Mouse (Mus musculus): ENCODE data around the gene Mecom. TPM values are rescaled to one million over a fixed set of nuclear protein-coding genes. Genes with fewer than 3 reads are reported as not detected.

Mecom gene
- polyA plus RNA-seq, 3 experiments from 2014 or later: not detected

DNA sequence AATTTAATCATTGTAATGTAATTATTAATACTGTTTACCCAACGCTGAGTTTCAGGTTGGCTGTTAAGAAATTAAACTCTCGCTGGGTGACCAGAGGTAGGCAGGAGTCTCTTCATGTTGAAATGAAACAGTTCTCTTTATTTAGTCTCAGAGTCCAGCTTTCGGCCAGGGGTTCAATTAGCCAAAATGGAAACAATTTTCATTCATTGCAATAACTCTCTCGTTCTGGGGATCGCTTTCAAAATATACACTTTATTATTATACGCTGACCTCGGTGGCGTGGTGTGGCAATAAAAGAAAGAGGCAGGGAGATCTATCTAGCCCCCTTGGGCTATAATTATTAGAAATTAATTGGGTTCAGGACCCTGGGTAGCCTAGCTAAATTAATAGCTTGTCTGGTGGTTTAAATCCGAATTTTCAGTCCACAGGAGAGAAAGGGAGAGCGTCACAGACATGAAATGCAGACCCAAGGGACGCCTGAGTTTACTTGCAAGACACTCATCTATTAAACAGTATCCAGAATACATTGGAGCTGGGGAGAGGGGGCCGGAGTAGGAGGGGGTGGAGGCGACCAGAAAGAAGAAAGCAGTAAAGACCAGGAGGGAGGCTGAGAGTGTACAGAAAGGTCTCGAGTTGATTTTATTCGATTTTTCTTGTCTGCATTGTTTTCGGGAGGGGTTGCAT, 34.4 kb downstream of the Mecom start:
- ATAC-seq: no peak

GRCm38 (mm10) chr3:30512459-30513030, 35.3 kb downstream of the Mecom start:
- no peak for ATAC-seq

GRCm38 (mm10) chr3:30511796-30512195, 36.0 kb downstream of the Mecom start:
- ATAC-seq: no peak

DNA sequence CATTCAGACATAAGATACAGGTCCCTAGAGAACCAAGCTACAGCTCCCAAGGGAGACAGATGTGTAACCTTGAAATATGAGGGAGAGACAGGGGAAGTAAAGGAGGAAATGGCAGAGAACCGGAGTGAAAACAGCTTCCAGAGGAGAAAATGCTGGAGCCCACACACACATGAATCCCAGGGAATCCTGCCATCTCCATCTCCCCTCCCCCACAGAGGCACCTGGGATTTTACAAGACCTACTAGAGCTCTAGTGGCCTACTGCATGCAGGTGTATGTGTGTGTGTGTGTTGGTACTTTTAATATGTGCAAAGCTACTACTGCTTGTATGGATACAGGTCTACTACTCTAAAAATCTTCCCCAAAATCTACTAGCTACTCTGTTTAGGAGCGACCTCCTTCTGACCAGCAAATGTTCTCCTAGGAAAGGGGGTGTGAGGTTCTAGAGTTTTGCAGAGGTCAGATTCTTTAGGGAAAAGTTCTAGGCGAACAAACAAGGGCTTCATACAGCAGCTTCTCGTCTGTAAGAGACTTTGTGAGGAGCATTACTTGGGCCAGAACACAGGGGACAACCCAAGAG, 36.7 kb downstream of the Mecom start:
- ATAC-seq: no peak

DNA sequence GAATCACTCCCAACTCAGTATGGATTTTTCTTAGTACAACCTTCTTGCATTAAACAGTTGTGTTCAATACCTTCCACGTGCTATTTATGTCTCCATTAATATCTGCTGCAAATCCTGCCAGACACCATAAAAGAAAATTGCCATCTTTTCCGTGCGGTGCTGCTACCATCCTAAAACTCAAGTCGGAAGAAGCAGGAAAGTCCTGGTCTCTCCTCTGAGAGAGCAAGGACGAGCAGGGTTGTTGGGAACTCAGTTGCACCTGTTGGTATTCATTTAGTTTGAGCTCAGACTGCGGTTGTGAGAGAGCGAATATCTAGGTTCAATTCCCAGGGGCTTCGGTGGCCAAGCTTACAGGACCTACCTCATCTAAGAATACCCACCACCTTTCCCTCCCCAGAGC, 37.2 kb downstream of the Mecom start:
- no peak for ATAC-seq

DNA sequence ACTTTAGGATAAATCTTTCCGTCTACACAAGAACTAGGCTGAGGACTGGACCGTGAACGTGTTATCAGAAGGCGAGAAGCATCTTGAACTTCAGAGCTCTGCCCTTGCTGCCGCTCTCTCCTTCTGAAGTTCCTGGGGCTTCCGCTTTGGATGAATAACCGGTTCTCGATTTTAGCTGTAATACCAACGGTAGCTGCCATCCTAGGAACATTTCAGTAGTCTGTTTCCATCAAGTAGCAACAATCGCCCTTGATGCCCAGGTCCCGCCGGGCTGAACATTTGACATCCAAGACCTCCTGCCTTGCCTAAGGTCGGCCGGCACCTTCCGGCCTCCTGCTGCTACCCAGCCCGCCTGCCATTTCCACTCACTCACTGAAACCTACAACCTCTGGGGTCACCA, 37.7 kb downstream of the Mecom start:
- no peak for ATAC-seq

DNA sequence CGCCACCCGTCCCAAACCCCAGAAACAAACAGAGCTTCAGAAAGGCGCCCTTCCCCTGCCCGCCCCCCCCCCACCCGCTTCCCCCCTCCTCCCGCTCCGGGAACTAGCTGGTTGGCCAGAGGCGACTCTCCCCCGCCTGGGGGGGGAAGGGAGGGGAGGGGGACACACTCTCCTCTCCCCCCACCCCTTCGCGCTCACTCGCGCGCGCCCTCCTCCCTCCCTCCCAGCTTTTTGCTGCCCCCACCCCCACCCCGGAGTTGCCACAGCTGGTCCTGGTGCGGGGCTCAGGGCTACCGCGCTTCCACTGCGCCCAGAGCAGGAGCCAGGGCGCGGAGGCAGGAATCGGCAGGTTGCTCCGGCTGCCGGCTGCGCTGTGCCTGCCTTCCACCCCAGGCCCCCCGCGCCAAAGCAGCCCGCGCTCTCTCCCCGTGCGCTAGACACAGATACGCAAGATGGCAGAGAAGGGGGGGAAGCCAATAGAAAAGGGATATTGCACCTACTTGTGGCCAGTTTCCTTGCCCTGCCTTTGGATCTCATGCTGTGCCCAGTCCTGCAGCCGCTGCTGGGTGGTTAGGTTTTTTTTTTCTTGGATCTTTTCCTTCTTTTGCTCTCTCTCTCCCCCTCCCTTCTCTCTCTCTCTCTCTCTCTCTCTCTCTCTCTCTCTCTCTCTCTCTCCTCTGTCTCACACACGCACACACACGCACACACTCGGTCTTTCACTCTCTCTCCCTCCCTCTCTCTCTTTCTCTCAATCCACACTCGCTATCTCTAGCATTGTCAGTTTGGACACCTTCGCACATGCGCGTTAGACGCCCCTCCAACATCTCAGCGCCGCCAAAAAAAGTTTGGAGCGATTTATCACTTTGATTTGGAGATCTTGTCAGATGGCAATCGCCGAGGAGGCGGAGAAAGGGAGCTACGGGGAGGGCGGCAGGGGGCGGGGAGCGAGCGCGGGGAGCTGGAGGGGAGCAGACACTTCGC, 38.6 kb downstream of the Mecom start:
- ATAC-seq: no peak

DNA sequence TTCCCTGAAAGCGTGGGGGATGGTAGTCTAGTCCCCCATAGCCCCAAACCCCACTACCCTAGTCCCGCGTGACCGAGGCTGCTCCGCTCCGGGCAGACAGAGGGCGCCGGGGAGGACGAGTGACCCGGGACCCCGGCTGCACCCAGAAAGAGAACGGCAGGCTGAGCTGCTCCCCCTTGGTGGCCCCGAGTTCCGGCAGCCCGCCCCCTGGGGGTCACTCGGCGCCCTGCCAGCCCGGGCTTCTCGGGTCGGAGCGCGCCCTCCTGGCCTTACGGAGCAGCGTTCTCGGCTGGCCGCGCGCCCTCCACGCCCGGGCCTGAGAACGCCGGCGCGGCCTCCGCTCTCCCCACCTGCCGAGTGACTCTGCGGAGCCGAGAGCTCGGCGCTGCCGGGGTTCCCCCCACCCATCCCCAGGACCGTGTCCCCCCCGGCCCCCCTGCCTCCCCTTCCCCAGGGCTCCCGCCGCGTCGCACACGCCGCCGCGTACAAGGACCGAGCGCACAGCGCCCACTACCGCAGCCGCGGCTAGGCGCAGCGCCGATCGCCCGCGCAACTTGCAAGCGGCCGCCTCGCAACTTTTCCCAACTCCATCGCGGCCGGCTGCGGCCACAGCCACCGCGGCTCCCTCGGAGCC, 39.4 kb downstream of the Mecom start:
- ATAC-seq: no peak

DNA sequence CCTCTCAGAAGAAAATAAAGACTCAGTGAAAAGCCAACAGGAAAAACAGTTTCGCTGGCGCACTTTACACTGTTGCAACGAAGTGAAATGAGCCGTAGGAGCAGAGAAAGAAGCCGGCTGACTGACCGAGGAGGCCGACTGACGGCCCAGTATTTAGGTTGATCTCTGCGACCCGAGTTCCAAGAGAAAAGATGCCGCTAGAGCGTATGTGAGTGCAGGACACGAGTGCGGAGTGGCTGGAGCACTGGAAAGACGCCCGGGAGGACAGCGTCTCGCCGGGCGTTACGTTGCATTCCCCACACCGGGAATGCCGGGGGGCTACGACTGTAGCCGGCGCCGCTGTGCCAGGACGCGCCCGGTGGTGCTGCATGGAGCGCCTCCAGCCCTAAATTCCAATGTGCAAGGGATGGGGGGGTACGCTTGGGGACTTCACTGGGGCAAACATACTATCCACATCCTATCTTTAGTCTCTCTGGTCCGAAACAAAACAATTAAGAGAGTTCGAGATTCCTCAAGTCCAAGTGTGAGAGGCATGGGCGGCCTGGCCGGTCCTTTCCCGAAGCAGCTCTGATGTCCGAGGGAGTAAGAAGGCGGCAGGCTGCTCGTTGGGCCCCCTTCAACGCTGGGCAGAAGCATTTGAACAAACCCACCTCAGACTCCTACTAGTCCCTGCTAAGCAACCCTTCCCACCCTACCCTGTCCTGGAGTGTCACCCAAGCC, 40.1 kb downstream of the Mecom start:
- no peak for ATAC-seq

DNA sequence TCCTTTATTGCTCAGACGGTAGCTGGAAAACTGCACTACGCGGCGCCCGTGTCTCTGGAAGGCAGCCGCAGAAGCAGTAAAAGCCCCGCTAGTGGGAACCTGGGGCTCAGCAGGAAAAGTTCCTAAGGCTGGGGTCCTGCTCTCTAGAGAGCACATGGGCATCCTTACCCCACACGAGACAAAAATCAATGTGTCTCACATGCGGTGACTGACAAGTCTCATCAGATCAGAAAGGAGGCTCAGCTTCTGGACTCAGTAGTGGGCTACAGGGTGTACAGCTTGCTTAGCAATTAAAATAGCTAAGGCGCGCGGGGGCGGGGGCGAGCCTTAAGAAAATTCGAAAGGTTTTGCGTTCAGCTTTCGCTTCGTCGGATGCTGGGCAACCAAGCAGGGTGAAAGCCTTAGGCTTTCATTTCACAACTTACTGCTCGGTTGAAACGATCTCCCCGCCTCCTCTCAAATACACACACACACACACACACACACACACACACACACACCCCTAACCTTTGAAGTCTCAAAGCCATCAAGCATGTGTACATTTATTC, 40.7 kb downstream of the Mecom start:
- ATAC-seq: no peak

- ATAC-seq: no peak
Measured at GRCm38 (mm10) chr3:30506329-30507027, 41.3 kb downstream of the Mecom start.

- ATAC-seq: no peak
Measured at GRCm38 (mm10) chr3:30505741-30506251, 42.0 kb downstream of the Mecom start.

DNA sequence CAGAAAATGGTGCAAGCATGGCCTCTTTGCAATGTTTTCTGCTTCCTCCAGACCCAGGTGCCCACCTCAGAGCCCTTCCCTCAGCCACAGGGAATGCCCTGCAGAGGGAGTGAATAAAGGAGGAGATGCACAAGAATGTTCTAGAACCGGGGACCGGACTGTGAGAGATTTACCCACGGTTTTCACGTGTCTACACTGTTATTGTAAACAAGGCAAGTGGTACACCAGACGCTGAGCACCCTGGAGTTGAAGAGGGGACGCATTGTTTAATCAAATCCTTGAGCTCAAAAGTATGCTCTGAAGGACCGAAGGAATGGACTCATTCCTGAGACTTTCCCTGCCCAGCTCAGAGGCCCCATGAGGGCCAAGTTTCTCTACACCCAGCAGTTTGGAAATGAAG, 43.2 kb downstream of the Mecom start:
- no peak for ATAC-seq

DNA sequence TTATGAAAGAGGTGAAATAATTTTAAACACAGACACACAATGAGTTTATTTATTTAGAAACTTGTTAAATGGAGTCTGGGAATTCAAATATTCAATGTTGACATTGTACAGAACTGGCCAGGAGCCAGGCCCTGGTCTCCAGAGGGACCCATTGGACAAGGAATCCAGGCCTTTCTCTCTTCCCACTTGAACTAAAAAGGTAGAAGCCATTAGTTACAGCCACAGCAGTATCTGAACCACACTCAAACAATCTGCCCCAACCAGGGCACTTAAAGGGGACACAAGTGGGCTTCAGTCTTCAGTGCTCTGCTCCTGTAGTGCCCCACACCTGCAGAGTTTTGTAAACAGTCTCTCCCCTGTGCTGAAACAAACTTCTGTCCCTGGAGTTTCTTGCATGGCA, 44.0 kb downstream of the Mecom start:
- ATAC-seq: no peak

DNA sequence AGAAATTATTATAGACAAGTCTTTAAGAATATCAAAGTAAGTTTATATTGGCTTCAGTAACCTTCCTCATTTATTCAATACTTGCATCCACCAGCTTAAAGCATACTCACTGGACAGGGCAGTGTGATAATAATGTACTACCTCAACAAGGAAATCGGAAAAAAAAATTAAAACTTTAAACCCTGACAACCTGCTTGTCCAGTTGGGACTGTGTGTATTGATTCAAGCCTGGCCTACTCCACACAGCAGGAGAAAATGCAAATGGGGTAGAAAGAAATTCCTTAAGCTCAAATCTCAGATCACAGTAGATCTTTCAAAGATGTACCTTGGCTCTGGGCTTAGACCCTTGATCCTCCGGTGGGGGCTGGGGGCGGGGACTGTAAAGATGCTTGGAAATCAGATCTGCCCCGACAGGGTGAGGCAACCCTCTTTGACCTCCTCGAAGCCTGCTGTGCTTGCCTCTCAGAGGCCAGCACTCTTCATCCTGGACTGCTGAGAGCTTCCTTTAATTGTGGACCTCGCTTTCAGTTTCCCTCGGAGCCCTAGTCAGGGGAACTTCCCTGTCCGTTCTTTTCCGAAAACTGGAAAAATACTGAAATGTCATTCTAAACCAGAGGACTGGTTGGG, 49.5 kb downstream of the Mecom start:
- ATAC-seq: no peak

DNA sequence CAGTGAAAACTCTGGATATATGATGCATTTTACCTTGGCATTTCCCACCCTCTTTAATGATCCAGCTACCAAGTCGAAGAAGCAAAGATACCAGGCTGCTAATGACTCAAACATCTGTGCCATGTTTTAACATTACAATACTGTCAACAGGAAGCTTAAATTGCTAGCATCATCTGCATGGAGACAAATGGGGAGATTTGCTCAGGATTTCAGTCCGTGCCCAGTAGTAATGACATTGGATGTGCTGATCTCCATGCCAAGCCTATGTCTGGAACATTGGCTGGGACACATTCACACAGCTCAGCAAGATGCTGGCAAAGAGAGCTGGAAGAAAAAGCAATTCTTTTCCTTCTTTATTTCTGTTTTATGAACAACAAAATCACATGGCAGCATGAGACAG, 53.4 kb downstream of the Mecom start:
- no peak for ATAC-seq

DNA sequence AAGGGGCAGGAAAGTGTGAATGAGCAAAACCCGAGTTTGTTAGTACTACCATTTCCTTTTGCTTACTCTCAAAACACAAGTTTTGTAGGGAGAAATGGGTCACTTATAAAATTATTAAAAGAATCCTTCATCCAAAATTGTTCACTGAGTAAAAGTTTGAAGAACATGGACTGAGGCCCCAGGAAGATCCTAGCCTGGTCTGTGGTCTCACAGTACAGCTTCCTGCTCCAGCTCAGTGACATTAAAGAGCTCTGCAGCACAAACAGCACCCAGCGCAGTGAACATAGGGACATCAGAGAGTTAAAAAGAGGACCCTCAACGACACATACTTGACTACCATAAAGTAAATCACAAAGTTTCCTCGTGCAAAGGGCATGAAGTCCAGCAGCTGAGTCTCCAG, 59.0 kb downstream of the Mecom start:
- no peak for ATAC-seq

GRCm38 (mm10) chr3:30486422-30486821, 61.4 kb downstream of the Mecom start:
- ATAC-seq: no peak

GRCm38 (mm10) chr3:30483006-30483684, 64.7 kb downstream of the Mecom start:
- no peak for ATAC-seq

DNA sequence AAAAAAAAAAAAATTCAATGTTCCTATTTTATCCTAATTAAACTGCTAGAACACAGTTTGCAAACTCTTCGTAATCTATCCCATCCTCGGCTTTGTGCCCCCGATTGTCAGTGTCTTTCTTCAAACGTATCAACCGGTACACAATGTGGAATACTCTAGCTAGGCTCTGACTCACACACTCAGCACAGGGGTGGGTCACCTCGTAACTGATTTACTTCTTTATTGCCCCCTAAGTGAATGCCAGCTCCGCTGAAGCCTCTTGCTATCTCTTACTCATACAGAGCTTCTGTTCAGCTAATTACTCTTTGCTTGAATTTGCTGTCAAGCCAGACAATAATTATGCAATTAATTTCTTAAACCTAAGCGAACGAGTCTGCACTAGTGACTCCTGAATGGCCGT, 66.1 kb downstream of the Mecom start:
- ATAC-seq: no peak
